Mouse (Mus musculus): ENCODE data around the gene Arhgap10. TPM values are rescaled to one million over a fixed set of nuclear protein-coding genes. Genes with fewer than 3 reads are reported as not detected.

Arhgap10 gene
- polyA plus RNA-seq, 1 experiment from 2014 or later = 23.2 TPM

- Histone ChIP-seq H3K9me3 (ENCODE audit: low read depth, low read length) (no peaks in the 10 kb centered on the region), H3K9ac (no peak overlapping the region), H3K27me3 (ENCODE audit: insufficient read depth, low read length) (no peaks in the 10 kb centered on the region), H3K27ac (ENCODE audit: low read depth) (no peak overlapping the region), H3K36me3 (ENCODE audit: insufficient read depth) (no peaks in the 10 kb centered on the region), H3K4me1 (ENCODE audit: insufficient read depth) (no peaks in the 10 kb centered on the region), H3K4me2 (no peak overlapping the region), H3K4me3 (ENCODE audit: low read depth, low read length) (no peak overlapping the region)
- WGBS = 80% methylated on average over 7 of the region's 7 CpGs
- DNase-seq (no peak), ATAC-seq (ENCODE audit: insufficient read depth) (no peak)
- no peak for TF ChIP-seq CTCF (IDR thresholded peaks at IDR 0.05; ENCODE audit: low read depth)
These were observed 235.0 kb downstream of the Arhgap10 start for GRCm38 (mm10) chr8:77282605-77283236.

DNA sequence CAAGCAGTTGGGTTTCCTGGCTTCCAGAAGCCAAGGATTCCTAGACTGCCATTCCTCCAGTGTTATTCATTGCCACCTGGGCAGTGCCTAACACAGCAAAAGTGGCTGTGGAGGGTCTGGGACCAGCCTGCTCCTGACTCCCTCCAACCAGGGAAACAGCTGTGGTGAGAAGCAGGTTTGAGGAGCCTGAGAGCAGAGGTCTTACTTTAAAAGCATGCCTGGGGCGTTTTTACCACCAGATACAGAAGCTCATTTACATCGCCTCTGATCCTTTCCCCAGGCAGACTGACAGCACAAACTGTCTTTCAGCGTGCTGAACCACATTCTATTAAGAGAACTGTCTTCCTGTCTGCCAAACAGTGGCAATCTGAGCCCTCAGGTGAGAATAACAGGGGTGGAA, 237.8 kb downstream of the Arhgap10 start:
- Histone ChIP-seq H3K9ac (no peak overlapping the region), H3K36me3 (ENCODE audit: insufficient read depth) (no peaks in the 10 kb centered on the region), H3K4me2 (no peak overlapping the region), H3K27me3 (ENCODE audit: insufficient read depth, low read length) (no peaks in the 10 kb centered on the region), H3K4me1 (ENCODE audit: insufficient read depth) (no peaks in the 10 kb centered on the region), H3K4me3 (ENCODE audit: low read depth, low read length) (no peak overlapping the region), H3K9me3 (ENCODE audit: low read depth, low read length) (no peaks in the 10 kb centered on the region), H3K27ac (ENCODE audit: low read depth) (no peak overlapping the region)
- 50% methylated on average over 3 of the region's 3 CpGs for WGBS
- no peak for DNase-seq
- no peak for ATAC-seq (ENCODE audit: insufficient read depth)
- no peak for TF ChIP-seq CTCF (IDR thresholded peaks at IDR 0.05; ENCODE audit: low read depth)

- Histone ChIP-seq H3K36me3 (ENCODE audit: insufficient read depth) (no peaks in the 10 kb centered on the region), H3K9me3 (ENCODE audit: low read depth, low read length) (no peaks in the 10 kb centered on the region), H3K27ac (ENCODE audit: low read depth) (no peak overlapping the region), H3K4me1 (ENCODE audit: insufficient read depth) (no peaks in the 10 kb centered on the region), H3K9ac (no peak overlapping the region), H3K27me3 (ENCODE audit: insufficient read depth, low read length) (no peaks in the 10 kb centered on the region), H3K4me2 (no peak overlapping the region), H3K4me3 (ENCODE audit: low read depth, low read length) (no peak overlapping the region)
- ATAC-seq (ENCODE audit: insufficient read depth) = no peak
- WGBS = 85% methylated on average over 4 of the region's 4 CpGs
- DNase-seq = no peak
- TF ChIP-seq CTCF (IDR thresholded peaks at IDR 0.05; ENCODE audit: low read depth) = no peak
These were observed 239.5 kb downstream of the Arhgap10 start for GRCm38 (mm10) chr8:77278246-77278645.

- ATAC-seq (ENCODE audit: insufficient read depth) (0 out of 2 replicates have a peak, but pooled peaks have one; percentile 13), DNase-seq (peak; percentile 60)
- Histone ChIP-seq H3K9ac (no peak overlapping the region), H3K4me2 (no peak overlapping the region), H3K4me1 (ENCODE audit: insufficient read depth) (no peaks in the 10 kb centered on the region), H3K27me3 (ENCODE audit: insufficient read depth, low read length) (no peaks in the 10 kb centered on the region), H3K27ac (ENCODE audit: low read depth) (no peak overlapping the region), H3K4me3 (ENCODE audit: low read depth, low read length) (no peak overlapping the region), H3K9me3 (ENCODE audit: low read depth, low read length) (no peaks in the 10 kb centered on the region), H3K36me3 (ENCODE audit: insufficient read depth) (no peaks in the 10 kb centered on the region)
- WGBS = 68% methylated on average over 10 of the region's 10 CpGs
- no peak for TF ChIP-seq CTCF (IDR thresholded peaks at IDR 0.05; ENCODE audit: low read depth)
These were observed 240.9 kb downstream of the Arhgap10 start for GRCm38 (mm10) chr8:77276827-77277226.

- Histone ChIP-seq H3K27me3 (ENCODE audit: insufficient read depth, low read length) (no peaks in the 10 kb centered on the region), H3K9ac (no peak overlapping the region), H3K27ac (ENCODE audit: low read depth) (no peak overlapping the region), H3K9me3 (ENCODE audit: low read depth, low read length) (no peaks in the 10 kb centered on the region; the same call in 1 of the 2 replicates), H3K4me2 (no peak overlapping the region), H3K4me3 (ENCODE audit: low read depth, low read length) (no peak overlapping the region), H3K4me1 (ENCODE audit: insufficient read depth) (no peaks in the 10 kb centered on the region), H3K36me3 (ENCODE audit: insufficient read depth) (no peaks in the 10 kb centered on the region)
- ATAC-seq (ENCODE audit: insufficient read depth) (no peak), DNase-seq (no peak)
- 78% methylated on average over 5 of the region's 5 CpGs for WGBS
- no peak for TF ChIP-seq CTCF (IDR thresholded peaks at IDR 0.05; ENCODE audit: low read depth)
These were observed 242.2 kb downstream of the Arhgap10 start for GRCm38 (mm10) chr8:77275571-77275970.

- Histone ChIP-seq H3K4me3 (ENCODE audit: low read depth, low read length) (no peak overlapping the region), H3K4me1 (ENCODE audit: insufficient read depth) (no peaks in the 10 kb centered on the region), H3K27ac (ENCODE audit: low read depth) (peak overlapping the region; percentile 69; the same call in 1 of the 2 replicates), H3K9ac (no peak overlapping the region), H3K36me3 (ENCODE audit: insufficient read depth) (no peaks in the 10 kb centered on the region), H3K27me3 (ENCODE audit: insufficient read depth, low read length) (no peaks in the 10 kb centered on the region), H3K9me3 (ENCODE audit: low read depth, low read length) (no peaks in the 10 kb centered on the region; the same call in 1 of the 2 replicates), H3K4me2 (no peak overlapping the region)
- no peak for TF ChIP-seq CTCF (IDR thresholded peaks at IDR 0.05; ENCODE audit: low read depth)
- WGBS = 67% methylated on average over 6 of the region's 6 CpGs
- ATAC-seq (ENCODE audit: insufficient read depth) (peak; percentile 45; the same call in 1 of the 2 replicates), DNase-seq (no peak)
These were observed 245.6 kb downstream of the Arhgap10 start for GRCm38 (mm10) chr8:77272136-77272535.

GRCm38 (mm10) chr8:77267941-77268405, 249.8 kb downstream of the Arhgap10 start:
- 0 out of 2 replicates have a peak, but pooled peaks cover 3% of the 10 kb centered on the region for H3K4me1 ChIP-seq (ENCODE audit: insufficient read depth)
- WGBS = 21% methylated on average over 1 of the region's 1 CpGs
- peak; percentile 50 for ATAC-seq (ENCODE audit: insufficient read depth)
- DNase-seq = peak; percentile 55
- H3K4me2 ChIP-seq = no peak overlapping the region
- H3K9ac ChIP-seq = no peak overlapping the region
- H3K27ac ChIP-seq (ENCODE audit: low read depth) = peak overlapping the region; percentile 42; the same call in 1 of the 2 replicates
- no peaks in the 10 kb centered on the region; the same call in 1 of the 2 replicates for H3K9me3 ChIP-seq (ENCODE audit: low read depth, low read length)
- H3K4me3 ChIP-seq (ENCODE audit: low read depth, low read length) = no peak overlapping the region
- no peak for TF ChIP-seq CTCF (IDR thresholded peaks at IDR 0.05; ENCODE audit: low read depth)
- no peaks in the 10 kb centered on the region for H3K27me3 ChIP-seq (ENCODE audit: insufficient read depth, low read length)
- 0 out of 2 replicates have a peak, but pooled peaks cover 3% of the 10 kb centered on the region for H3K36me3 ChIP-seq (ENCODE audit: insufficient read depth)
